ENCODE assay signal across 8 mouse cellular contexts in genomic region chr7:61877311-61878065, GRCm38 (mm10).
DNase-seq lines count a peak whose midpoint lies in the region; ATAC-seq lines count a peak whose summit lies in the region.

No protein-coding gene starts in this region.

- H3K9ac ChIP-seq in forebrain, embryonic 14.5 days (ENCODE audit: low read length) = no peak overlapping the region
- H3K9ac ChIP-seq in neural tube, embryonic 12.5 days = no peak overlapping the region

- peak; percentile 98 for ATAC-seq in forebrain, embryonic 14.5 days
- peak; percentile 96 for ATAC-seq in neural tube, embryonic 12.5 days (ENCODE audit: low FRiP score, low read depth)
- ATAC-seq in monocyte, adult 5-6 weeks (replicated peaks; ENCODE audit: insufficient number of reproducible peaks, low FRiP score, low TSS enrichment, poor library complexity, severe bottlenecking) = no peak

- no peak overlapping the region for H3K4me3 ChIP-seq in forebrain, embryonic 14.5 days (ENCODE audit: low read depth, low read length)
- no peak overlapping the region for H3K4me3 ChIP-seq in neural tube, embryonic 12.5 days

- WGBS in forebrain, embryonic 14.5 days = 48% methylated on average over 2 of the region's 2 CpGs
- 47% methylated on average over 2 of the region's 2 CpGs for WGBS in neural tube, embryonic 12.5 days

- no peak overlapping the region for H3K4me2 ChIP-seq in forebrain, embryonic 14.5 days (ENCODE audit: low read length)
- H3K4me2 ChIP-seq in neural tube, embryonic 12.5 days (replicated peaks) = no peak overlapping the region

- H3K4me1 ChIP-seq in forebrain, embryonic 14.5 days (ENCODE audit: control insufficient read depth, insufficient read depth, low read length) = no peaks in the 10 kb centered on the region
- H3K4me1 ChIP-seq in neural tube, embryonic 12.5 days = no peaks in the 10 kb centered on the region

- no peaks in the 10 kb centered on the region for H3K27me3 ChIP-seq in forebrain, embryonic 14.5 days (replicated peaks; ENCODE audit: control insufficient read depth, insufficient read depth, low read length)
- H3K27me3 ChIP-seq in neural tube, embryonic 12.5 days (replicated peaks) = no peaks in the 10 kb centered on the region

- H3K36me3 ChIP-seq in forebrain, embryonic 14.5 days (ENCODE audit: control insufficient read depth, insufficient read depth, low read length) = no peaks in the 10 kb centered on the region
- H3K36me3 ChIP-seq in neural tube, embryonic 12.5 days = no peaks in the 10 kb centered on the region

- peak; percentile 15 for DNase-seq in 3134 (ENCODE audit: extremely low read depth, insufficient read length, low spot score)
- peak; percentile 7 for DNase-seq in adrenal gland, postnatal 10 days
- DNase-seq in forebrain, embryonic 14.5 days (ENCODE audit: low spot score) = peak; percentile 92
- DNase-seq in layer of hippocampus, adult 9-10 months (ENCODE audit: low spot score) = peak; percentile 70
- no peak for DNase-seq in natural killer cell, adult 2 months (ENCODE audit: low spot score in 2 of 2)
- DNase-seq in heart, adult 18-20 months = no peak

- H3K9me3 ChIP-seq in forebrain, embryonic 14.5 days (replicated peaks; ENCODE audit: control insufficient read depth, low read length) = no peaks in the 10 kb centered on the region
- H3K9me3 ChIP-seq in neural tube, embryonic 12.5 days = no peaks in the 10 kb centered on the region; the same call in 1 of the 2 replicates

- peak overlapping the region; percentile 90 for H3K27ac ChIP-seq in forebrain, embryonic 14.5 days (ENCODE audit: low read depth, low read length)
- H3K27ac ChIP-seq in neural tube, embryonic 12.5 days = peak overlapping the region; percentile 50; the same call in 1 of the 2 replicates

Comparison
In these comparisons a context has a peak if more than half of its experiments do, and no peak if none do; other contexts are left out.
1. DNase-seq: peak in 3134 (single experiment), adrenal gland, postnatal 10 days (single experiment), forebrain, embryonic 14.5 days (single experiment) and layer of hippocampus, adult 9-10 months (single experiment); none in natural killer cell, adult 2 months (0 of 2) and heart, adult 18-20 months (0 of 2).